Mouse (Mus musculus): ENCODE measurements around the gene Rps17. TPM values are rescaled to one million over a fixed set of nuclear protein-coding genes. Genes with fewer than 3 reads are reported as not detected.

Gene Rps17
- polyA plus RNA-seq, 1 experiment from 2014 or later, result 1,441 TPM

GRCm38 (mm10) chr7:81304675-81305074 lies 40.4 kb downstream of the Rps17 start:
- no peak for DNase-seq (ENCODE audit: low spot score)
- no peak overlapping the region for H3K27ac ChIP-seq (replicated peaks; ENCODE audit: low read depth, low read length)
- no peak overlapping the region for H3K4me3 ChIP-seq (ENCODE audit: low read depth, low read length)
- H3K27me3 ChIP-seq (ENCODE audit: control insufficient read depth, insufficient read depth, low read length), result no peaks in the 10 kb centered on the region
- 0 out of 2 replicates have a peak, but pooled peaks cover 6% of the 10 kb centered on the region for H3K4me1 ChIP-seq (ENCODE audit: control insufficient read depth, insufficient read depth, low read length)
- H3K9ac ChIP-seq (ENCODE audit: low read length), result no peak overlapping the region
- 91% methylated on average over 5 of the region's 5 CpGs for WGBS
- no peaks in the 10 kb centered on the region for H3K36me3 ChIP-seq (ENCODE audit: control insufficient read depth, insufficient read depth, low read length)
- no peak overlapping the region for H3K4me2 ChIP-seq (ENCODE audit: low read depth, severe bottlenecking)
- ATAC-seq (ENCODE audit: insufficient number of reproducible peaks, low FRiP score, low TSS enrichment, low read depth), result no peak
- H3K9me3 ChIP-seq (ENCODE audit: control insufficient read depth, low read length), result no peaks in the 10 kb centered on the region

GRCm38 (mm10) chr7:81304100-81304499 lies 41.0 kb downstream of the Rps17 start:
- H3K9me3 ChIP-seq (ENCODE audit: control insufficient read depth, low read length), result no peaks in the 10 kb centered on the region
- no peak overlapping the region for H3K4me2 ChIP-seq (ENCODE audit: low read depth, severe bottlenecking)
- DNase-seq (ENCODE audit: low spot score) (no peak), ATAC-seq (ENCODE audit: insufficient number of reproducible peaks, low FRiP score, low TSS enrichment, low read depth) (no peak)
- 82% methylated on average over 5 of the region's 5 CpGs for WGBS
- H3K9ac ChIP-seq (ENCODE audit: low read length), result no peak overlapping the region
- H3K36me3 ChIP-seq (ENCODE audit: control insufficient read depth, insufficient read depth, low read length), result no peaks in the 10 kb centered on the region
- H3K27me3 ChIP-seq (ENCODE audit: control insufficient read depth, insufficient read depth, low read length), result no peaks in the 10 kb centered on the region
- H3K27ac ChIP-seq (replicated peaks; ENCODE audit: low read depth, low read length), result no peak overlapping the region
- no peak overlapping the region for H3K4me3 ChIP-seq (ENCODE audit: low read depth, low read length)
- 0 out of 2 replicates have a peak, but pooled peaks cover 6% of the 10 kb centered on the region for H3K4me1 ChIP-seq (ENCODE audit: control insufficient read depth, insufficient read depth, low read length)

- Histone ChIP-seq H3K27ac (replicated peaks; ENCODE audit: low read depth, low read length) (no peak overlapping the region), H3K9me3 (ENCODE audit: control insufficient read depth, low read length) (no peaks in the 10 kb centered on the region), H3K4me3 (ENCODE audit: low read depth, low read length) (no peak overlapping the region), H3K27me3 (ENCODE audit: control insufficient read depth, insufficient read depth, low read length) (no peaks in the 10 kb centered on the region), H3K4me1 (ENCODE audit: control insufficient read depth, insufficient read depth, low read length) (0 out of 2 replicates have a peak, but pooled peaks cover 6% of the 10 kb centered on the region), H3K36me3 (ENCODE audit: control insufficient read depth, insufficient read depth, low read length) (no peaks in the 10 kb centered on the region), H3K9ac (ENCODE audit: low read length) (no peak overlapping the region), H3K4me2 (ENCODE audit: low read depth, severe bottlenecking) (no peak overlapping the region)
- 100% methylated on average over 2 of the region's 2 CpGs for WGBS
- DNase-seq (ENCODE audit: low spot score) (no peak), ATAC-seq (ENCODE audit: insufficient number of reproducible peaks, low FRiP score, low TSS enrichment, low read depth) (no peak)
Observed at GRCm38 (mm10) chr7:81303682-81304081, 41.4 kb downstream of the Rps17 start.

- no peak overlapping the region for H3K4me3 ChIP-seq (ENCODE audit: low read depth, low read length)
- H3K9ac ChIP-seq (ENCODE audit: low read length), result no peak overlapping the region
- ATAC-seq (ENCODE audit: insufficient number of reproducible peaks, low FRiP score, low TSS enrichment, low read depth) (no peak), DNase-seq (ENCODE audit: low spot score) (peak; percentile 33)
- H3K4me1 ChIP-seq (ENCODE audit: control insufficient read depth, insufficient read depth, low read length), result 0 out of 2 replicates have a peak, but pooled peaks cover 8% of the 10 kb centered on the region
- no peak overlapping the region for H3K27ac ChIP-seq (replicated peaks; ENCODE audit: low read depth, low read length)
- no peaks in the 10 kb centered on the region for H3K27me3 ChIP-seq (ENCODE audit: control insufficient read depth, insufficient read depth, low read length)
- no peaks in the 10 kb centered on the region for H3K36me3 ChIP-seq (ENCODE audit: control insufficient read depth, insufficient read depth, low read length)
- 45% methylated on average over 7 of the region's 7 CpGs for whole genome bisulfite sequencing
- H3K4me2 ChIP-seq (ENCODE audit: low read depth, severe bottlenecking), result no peak overlapping the region
- H3K9me3 ChIP-seq (ENCODE audit: control insufficient read depth, low read length), result 0 out of 2 replicates have a peak, but pooled peaks cover 2% of the 10 kb centered on the region
Observed at GRCm38 (mm10) chr7:81301323-81301722, 43.7 kb downstream of the Rps17 start.

GRCm38 (mm10) chr7:81298206-81298605 lies 46.8 kb downstream of the Rps17 start:
- DNase-seq (ENCODE audit: low spot score) (no peak), ATAC-seq (ENCODE audit: insufficient number of reproducible peaks, low FRiP score, low TSS enrichment, low read depth) (no peak)
- Histone ChIP-seq H3K27ac (replicated peaks; ENCODE audit: low read depth, low read length) (no peak overlapping the region), H3K4me1 (ENCODE audit: control insufficient read depth, insufficient read depth, low read length) (0 out of 2 replicates have a peak, but pooled peaks cover 11% of the 10 kb centered on the region), H3K36me3 (ENCODE audit: control insufficient read depth, insufficient read depth, low read length) (no peaks in the 10 kb centered on the region), H3K27me3 (ENCODE audit: control insufficient read depth, insufficient read depth, low read length) (no peaks in the 10 kb centered on the region), H3K4me3 (ENCODE audit: low read depth, low read length) (no peak overlapping the region), H3K4me2 (ENCODE audit: low read depth, severe bottlenecking) (no peak overlapping the region), H3K9me3 (ENCODE audit: control insufficient read depth, low read length) (0 out of 2 replicates have a peak, but pooled peaks cover 2% of the 10 kb centered on the region), H3K9ac (ENCODE audit: low read length) (no peak overlapping the region)
- WGBS, result 29% methylated on average over 6 of the region's 6 CpGs

- H3K36me3 ChIP-seq (ENCODE audit: control insufficient read depth, insufficient read depth, low read length), result no peaks in the 10 kb centered on the region
- no peak overlapping the region for H3K4me2 ChIP-seq (ENCODE audit: low read depth, severe bottlenecking)
- no peaks in the 10 kb centered on the region for H3K27me3 ChIP-seq (ENCODE audit: control insufficient read depth, insufficient read depth, low read length)
- ATAC-seq (ENCODE audit: insufficient number of reproducible peaks, low FRiP score, low TSS enrichment, low read depth) (no peak), DNase-seq (ENCODE audit: low spot score) (no peak)
- 91% methylated on average over 2 of the region's 2 CpGs for WGBS
- H3K27ac ChIP-seq (replicated peaks; ENCODE audit: low read depth, low read length), result no peak overlapping the region
- H3K4me3 ChIP-seq (ENCODE audit: low read depth, low read length), result no peak overlapping the region
- 0 out of 2 replicates have a peak, but pooled peaks cover 5% of the 10 kb centered on the region for H3K4me1 ChIP-seq (ENCODE audit: control insufficient read depth, insufficient read depth, low read length)
- H3K9ac ChIP-seq (ENCODE audit: low read length), result no peak overlapping the region
- 0 out of 2 replicates have a peak, but pooled peaks cover 2% of the 10 kb centered on the region for H3K9me3 ChIP-seq (ENCODE audit: control insufficient read depth, low read length)
Observed at GRCm38 (mm10) chr7:81295169-81295568, 49.9 kb downstream of the Rps17 start.

Other genes starting within 250 kb of the Rps17 start
- 0.07 TPM in 1 of 2 replicates, not detected in the other for gene Slc28a1, start 230.5 kb downstream of the Rps17 start, polyA plus RNA-seq (2014; fragmentation: Nextera tagmentation; extraction: Ambion mirVana)
- 3.5 and 4.4 TPM in 2 replicates for gene Pde8a, start 131.7 kb downstream of the Rps17 start, polyA plus RNA-seq (2014; fragmentation: Nextera tagmentation; extraction: Ambion mirVana)
- 0.12 and 0.35 TPM in 2 replicates for gene Cpeb1, start 110.2 kb upstream of the Rps17 start, polyA plus RNA-seq (2014; fragmentation: Nextera tagmentation; extraction: Ambion mirVana)
- 0.21 and 0.27 TPM in 2 replicates for gene Ap3b2, start 148.7 kb upstream of the Rps17 start, polyA plus RNA-seq (2014; fragmentation: Nextera tagmentation; extraction: Ambion mirVana)
- not detected in 2 replicates for gene BC048679, start 153.0 kb upstream of the Rps17 start, polyA plus RNA-seq (2014; fragmentation: Nextera tagmentation; extraction: Ambion mirVana)
- gene Fsd2, start 221.7 kb upstream of the Rps17 start, polyA plus RNA-seq (2014; fragmentation: Nextera tagmentation; extraction: Ambion mirVana), result 0.04 and 0.07 TPM in 2 replicates
- 4.4 and 5.6 TPM in 2 replicates for gene Whamm, start 226.0 kb upstream of the Rps17 start, polyA plus RNA-seq (2014; fragmentation: Nextera tagmentation; extraction: Ambion mirVana)